Mouse (Mus musculus): ENCODE results near the gene Kcne4.
"Not testable (repeated sequence)": the region's sequence is repeated elsewhere in the genome, so short reads cannot be mapped to it uniquely, and the experiment has no call there.

Kcne4 gene

DNA sequence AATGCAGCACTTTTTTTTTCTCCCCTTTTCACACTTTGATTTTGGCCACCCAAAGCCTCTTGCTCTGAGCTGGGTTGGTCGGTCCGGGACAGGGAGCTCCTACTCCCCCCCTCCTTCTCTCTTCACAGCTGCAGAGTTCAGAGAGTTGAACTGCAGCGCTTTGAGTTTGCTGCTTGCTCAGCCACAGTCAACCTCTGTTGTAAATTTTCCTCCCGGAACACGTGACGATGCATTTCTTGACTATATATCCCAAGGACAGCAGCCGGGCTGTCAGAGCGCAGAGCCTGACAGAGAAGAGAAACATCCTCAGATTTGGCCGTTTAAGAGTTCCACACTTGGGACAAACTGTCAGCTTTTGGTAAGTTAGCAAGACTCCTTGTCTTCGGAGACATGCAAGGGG is at the start of gene Kcne4:
Kcne4 (plus strand) TSS at position 120 of the 400 bp plus-strand sequence.
- peak; percentile 49 for DNase-seq

DNA sequence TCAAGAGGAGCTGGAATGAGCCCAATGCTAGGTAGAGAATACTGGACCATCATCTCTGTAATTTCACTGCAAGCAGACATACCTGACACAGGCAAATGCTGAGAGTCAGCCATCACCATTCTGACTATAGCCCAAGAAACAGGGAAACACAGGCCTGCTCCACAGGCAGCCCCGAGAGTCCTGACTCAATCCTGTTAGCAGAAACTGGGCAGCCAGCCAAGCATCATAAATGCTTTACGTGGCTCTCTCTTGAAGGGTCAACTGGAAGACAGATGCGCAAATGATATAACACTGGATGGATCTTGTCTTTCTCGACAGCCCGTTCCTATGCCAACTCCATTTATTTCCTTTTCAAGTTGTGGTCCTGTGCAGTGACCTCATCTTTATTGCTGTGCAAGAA is 34.7 kb upstream of the Kcne4 start:
- no peak for DNase-seq

GRCm38 (mm10) chr1:78784936-78785335 is 31.6 kb upstream of the Kcne4 start:
- not testable (repeated sequence) for DNase-seq

GRCm38 (mm10) chr1:78789744-78790143 is 26.8 kb upstream of the Kcne4 start:
- DNase-seq, result no peak

DNA sequence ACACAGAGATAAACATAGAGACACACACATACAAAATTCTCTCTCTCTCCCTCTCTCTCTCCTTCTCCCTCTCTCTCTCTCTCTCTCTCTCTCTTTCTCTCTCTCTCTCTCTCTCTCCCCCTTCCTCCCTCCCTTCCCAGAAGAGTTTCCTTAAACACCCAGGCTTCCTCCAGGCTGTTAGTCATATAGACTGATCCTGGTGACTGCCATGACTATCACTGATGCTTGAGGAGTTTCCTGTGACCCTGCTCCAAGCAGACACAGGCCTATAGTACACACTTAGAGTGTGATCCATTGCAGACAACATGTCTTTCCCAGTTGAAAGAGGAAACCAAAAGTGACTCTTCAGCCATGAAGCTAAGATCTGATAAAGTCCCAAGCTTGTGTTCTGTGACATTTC is 9.1 kb upstream of the Kcne4 start:
- DNase-seq, result no peak

DNA sequence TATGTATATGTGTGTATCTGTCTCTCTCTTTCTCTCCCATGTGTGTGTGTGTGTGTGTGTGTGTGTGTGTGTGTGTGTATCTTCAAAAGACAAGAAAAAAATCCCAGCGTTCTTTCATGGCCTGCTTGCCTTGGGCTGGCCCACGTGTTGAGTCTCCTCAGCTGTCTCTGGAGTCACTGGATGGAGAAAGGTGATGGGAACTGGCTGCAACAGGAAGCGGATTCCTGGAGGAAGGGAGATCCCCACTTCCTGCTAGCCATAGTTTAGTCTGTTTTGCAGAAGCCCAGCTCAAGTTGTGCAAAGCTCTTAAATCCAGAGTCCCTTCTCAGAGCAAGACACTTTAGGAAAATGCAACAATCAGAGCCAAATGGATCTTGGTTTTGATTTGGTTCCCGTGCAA is 6.7 kb upstream of the Kcne4 start:
- DNase-seq, result no peak

DNA sequence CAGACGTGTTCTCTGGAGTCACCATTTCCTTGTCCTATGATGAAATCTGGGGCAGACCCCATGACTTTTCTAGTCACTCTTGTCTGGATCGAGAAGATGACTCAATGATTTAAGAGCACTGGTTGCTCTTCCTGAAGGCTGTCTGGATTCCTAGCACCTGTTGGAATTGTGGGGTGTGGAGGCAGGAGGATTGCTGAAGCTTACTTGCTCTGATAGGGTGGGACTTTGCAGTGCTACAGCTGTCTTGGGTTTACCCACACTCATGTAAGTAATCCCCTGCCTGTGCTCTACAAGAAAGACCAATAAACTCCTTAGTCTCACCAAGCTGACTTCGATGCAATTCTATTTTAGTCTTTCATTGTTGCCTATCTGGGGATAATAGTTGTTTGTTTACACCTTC is 5.7 kb upstream of the Kcne4 start:
- DNase-seq, result no peak

GRCm38 (mm10) chr1:78811975-78812490 is 4.5 kb upstream of the Kcne4 start:
- peak; percentile 54 for DNase-seq

DNA sequence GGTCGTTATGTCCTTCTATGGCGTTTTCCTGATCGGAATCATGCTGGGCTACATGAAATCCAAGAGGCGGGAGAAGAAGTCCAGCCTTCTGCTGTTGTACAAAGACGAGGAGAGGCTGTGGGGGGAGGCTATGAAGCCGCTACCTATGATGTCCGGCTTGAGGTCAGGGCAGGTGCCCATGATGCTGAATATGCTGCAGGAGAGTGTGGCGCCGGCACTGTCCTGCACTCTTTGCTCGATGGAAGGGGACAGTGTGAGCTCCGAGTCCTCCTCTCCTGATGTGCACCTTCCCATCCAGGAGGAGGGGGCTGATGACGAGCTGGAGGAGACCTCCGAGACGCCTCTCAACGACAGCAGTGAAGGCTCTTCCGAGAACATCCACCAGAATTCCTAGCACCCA is 1.2 kb downstream of the Kcne4 start:
- no peak for DNase-seq

DNA sequence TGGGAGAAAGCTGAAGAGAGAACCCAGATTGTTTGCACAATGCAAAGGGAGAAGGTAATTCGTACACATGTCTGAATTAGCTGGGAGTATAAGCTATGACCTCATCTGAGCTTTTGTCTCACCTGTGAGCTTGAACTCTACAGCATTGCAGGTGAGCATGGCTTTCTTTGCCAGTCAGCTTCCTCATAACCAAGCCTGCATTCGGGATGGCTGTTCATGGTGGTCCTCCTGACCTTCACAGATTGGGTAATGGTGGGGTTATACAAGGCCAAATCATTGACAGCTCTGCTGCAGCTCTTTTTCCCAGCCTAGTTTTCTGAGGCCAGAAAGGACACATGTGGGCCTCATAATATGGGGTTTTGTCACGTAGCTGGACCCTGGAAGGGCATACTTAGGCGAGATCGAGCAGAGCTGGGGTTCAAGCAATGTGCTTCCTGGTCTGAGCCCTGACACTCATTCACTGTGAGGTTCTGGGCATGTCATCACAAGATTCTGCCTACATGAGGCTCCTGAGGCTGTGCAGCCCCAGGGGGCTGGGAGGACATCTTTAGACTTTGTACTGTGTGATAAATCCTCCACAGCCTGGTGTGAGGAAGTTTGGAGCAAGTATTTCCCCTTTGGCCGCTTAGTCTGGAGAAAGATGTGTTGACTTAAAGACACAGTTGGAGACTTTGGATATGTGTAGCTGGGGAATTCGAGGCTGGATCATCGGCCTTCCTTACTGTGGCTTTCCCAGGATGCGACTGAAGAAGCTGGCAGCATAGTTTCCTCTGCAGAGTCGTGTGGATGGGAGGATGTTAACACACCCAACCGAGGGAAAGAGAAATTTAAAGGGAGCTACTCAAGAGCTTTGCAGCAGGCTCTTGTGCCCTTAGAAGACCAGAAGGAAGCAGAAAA is 2.3 kb downstream of the Kcne4 start:
- DNase-seq, result no peak

DNA sequence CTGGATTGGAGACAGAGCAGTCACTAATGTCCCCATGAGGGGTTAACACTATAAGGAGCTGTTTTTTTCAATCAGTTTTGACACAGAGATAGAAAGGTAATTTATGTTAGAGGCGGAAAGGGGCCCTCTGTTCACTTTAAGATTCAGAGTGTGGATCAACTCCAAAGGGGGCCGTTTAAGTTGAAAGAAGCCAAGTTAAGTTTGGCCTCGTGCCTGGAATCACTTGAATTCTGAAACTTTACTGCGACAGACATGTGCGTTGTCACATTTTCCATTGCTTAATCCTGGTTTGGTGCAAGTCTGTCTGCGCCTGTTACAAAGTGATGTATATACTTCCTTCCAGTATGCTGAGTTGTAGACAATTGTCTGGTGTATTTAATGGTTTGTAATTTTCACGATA is 3.0 kb downstream of the Kcne4 start:
- DNase-seq, result no peak

DNA sequence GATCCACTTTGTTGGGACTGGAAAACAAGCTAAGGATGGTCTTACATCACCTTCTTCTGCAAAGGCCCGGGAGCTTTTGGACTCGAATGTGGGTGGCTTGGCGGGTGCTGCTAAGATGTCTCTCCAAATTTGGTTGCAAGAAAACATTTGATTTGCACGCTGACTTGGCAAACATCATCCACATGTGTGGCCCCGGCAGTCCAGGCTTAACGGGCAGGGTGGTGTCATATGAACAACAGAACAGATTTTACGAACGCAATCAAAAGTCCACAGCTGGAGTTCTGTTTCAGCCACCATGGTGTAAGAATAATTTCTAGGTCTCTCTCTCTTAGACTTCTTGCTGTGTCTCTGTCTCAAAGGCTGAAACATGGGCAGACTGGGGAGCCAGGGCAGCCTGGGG is 3.6 kb downstream of the Kcne4 start:
- no peak for DNase-seq

DNA sequence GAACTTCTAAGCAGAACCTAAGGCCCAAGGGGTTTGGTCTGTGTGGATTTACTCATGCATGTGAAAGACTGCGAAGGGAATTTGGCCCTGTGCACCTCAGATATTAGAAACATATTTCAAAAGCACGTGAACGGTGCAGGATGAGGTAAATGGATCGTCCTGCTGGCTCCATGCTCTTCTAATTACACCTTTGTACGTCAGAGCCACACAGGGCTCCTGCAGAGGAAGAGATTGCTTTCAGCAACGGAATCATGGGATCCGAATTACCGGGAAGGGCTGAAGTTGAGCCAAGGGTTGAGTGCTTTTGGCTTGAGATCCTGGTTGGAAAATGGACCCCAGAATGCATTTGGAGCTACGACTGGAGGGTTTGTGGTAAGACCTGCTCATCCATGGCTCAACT is 4.6 kb downstream of the Kcne4 start:
- DNase-seq, result no peak

DNA sequence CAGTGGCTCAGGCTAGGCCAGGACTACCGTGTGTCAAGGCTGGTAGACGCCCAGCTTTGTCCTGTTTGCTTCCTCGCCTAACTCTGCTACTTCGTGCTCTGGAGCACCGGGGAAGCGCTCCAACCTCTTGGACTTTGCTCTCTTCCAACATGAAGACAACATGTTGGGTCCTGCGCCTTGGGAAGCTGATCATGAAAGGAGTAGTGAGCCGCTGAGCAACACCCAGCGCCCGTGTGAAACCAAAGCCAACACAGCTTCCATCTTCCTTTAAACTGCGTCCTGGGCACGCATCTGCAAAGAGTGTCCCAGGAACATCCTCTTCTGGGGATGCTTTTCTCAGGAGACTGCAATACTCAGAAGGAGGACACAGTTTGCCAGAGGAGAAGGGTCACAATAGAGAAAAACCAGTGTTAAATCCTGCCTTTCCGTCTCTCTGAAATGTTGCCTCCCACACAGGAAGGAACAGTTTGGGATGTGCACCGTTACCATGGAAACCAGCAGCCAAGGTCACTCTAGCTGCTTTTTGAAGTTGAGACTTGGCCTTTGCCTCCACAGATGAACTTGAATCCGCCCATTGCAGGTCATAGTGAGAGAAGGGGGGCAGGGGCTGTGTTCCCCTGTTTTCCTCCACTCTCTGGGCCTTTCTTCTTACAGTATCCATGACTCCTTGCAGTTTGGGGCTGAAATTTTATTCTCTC is 5.3 kb downstream of the Kcne4 start:
- DNase-seq, result no peak

DNA sequence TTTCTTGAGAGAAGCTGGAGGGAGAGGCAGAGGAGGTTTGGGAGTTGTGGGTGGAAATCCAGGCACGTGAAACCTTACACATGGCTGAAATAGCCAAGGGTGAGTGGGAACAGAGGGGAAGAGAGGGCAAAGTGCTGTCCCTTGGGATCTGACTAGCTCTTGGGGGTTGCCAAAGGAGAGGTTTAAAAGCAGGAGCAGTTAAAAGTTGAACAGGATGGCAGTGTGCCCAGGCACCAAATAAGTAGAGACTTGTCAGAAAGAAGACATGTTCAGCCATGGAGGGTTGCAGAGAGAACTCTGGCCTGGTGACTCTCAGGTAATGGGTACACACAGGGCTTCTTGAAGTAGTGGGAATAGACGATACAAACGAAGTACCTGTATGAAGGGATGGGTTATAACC is 8.7 kb downstream of the Kcne4 start:
- peak; percentile 87 for DNase-seq

DNA sequence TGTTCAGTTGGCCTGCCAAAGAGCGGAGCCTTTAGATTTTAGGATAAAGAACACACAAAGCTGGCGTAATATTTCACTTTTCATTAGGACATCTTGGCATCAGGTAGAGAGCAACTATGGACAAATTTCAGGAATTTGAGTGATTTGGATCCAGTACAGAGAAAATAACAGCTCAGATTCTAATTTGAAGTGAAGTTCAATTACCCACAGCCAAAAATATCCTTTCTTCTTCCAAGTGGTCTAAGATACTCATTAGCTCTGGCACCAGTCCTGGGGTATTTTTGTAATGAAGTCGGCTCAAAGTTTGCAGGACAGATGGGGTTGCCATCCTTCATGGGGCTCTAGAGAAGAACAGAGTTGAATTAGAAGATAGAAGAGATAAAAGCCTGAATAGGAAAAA is 21.9 kb downstream of the Kcne4 start:
- DNase-seq, result no peak

DNA sequence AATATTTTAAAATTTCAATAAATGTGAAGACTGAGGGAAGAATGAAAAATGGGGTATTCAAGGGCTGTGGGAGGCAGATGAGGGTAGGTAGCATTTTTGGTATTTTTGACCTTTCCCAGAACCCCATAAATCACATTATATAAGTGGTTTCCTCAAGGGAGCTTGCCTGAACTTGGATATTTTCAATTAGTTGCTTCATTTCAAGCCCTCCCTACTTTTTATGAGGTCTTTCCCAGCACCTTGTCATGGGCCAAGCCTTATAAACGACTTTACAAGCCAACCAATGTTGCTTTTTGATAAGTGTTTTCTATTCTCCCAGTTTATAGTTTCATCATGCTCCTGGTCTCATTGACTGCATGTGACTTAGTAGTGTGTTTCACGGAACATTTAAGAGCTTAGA is 24.2 kb downstream of the Kcne4 start:
- DNase-seq, result no peak

DNA sequence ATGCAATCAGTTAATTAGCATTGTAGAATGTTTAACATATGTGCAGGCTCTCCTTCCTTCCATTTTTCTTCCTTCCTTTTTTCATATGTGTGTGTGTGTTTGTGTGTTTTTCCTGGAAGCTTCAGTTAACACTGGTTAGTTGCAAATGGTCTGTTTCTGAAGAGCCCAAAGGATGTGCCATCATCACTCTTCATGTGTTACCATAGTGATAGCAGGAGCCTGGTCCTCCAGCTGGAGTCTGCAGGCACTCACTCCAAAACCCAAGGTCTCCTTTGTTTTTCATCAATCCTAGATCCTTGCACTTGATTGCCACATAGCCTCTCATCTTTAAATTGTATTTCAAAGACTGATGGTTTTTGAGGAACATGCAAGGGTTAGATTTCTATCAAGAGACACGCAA is 29.1 kb downstream of the Kcne4 start:
- DNase-seq, result no peak

DNA sequence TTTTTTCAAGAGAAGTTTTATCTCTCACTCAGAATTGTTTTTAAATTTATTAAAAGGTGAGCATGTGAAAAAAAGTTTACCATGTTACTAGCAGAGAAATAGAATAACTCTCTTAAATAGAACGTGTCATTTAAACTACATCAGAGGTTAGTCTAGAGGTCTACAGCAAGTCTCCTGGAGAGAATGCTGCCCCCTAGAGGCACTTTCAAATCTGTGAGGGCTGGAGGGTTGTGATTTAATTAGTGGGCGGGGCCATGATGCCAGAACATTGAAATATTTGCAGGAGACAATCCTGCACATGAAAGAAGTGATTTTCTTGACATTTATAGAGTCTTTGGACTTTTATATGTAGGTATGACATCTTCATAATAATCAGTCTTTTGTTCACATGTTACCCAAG is 29.9 kb downstream of the Kcne4 start:
- DNase-seq, result peak; percentile 69

DNA sequence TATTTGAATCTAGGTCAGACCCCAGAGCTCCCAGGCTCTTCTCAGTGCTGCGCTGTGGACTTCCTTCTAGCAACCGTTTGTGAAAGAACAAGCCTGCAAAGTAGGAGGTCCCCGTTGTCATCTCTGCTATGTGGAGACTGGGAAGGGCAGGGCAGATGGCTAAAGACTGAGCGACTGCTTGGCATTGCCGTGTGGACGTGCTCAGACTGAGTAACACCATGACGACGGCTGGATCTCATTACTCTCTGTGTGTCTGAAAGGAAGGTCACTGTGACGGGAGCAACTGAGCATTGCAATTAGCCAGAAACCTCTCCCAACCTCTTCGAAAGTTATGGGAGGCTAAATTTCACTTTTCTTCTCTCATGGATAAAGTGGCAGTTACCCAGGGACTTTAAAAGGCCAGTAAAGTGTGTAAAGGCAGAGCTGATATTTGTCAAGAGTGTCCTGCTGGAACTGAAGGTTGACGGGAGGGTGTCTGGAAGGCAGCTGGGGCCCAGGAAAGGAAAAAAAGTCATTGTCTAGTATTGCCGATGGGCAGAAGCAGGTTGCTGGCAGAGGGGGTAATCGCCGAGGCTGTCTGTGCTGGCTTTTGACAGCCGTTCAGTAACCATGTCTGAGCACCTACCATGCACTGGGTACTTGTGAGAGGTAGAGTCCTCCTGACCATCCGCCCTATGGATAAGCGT is 36.0 kb downstream of the Kcne4 start:
- peak; percentile 18 for DNase-seq

- DNase-seq, result no peak
Observed at GRCm38 (mm10) chr1:78853094-78853445, 36.5 kb downstream of the Kcne4 start.

DNA sequence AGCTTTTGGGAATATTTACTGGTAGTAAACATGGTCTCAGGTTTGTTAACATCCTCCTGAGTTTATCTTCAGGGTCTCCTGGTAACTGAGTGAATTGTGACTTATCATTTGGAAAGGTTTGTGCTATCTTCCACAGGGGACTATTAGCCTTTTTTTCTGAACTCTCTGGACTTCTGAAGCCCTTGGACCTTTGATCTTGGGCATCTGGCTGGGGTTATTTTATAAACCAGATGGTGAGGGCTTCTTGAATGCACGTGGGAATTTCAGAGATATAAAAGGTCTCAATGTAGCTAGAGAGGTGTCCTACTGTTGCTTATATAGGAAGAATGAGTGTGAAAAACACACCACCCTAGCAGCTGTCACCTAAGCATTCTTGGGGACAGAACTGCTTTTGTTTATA is 37.7 kb downstream of the Kcne4 start:
- DNase-seq, result peak; percentile 73

GRCm38 (mm10) chr1:78859573-78859972 is 43.0 kb downstream of the Kcne4 start:
- DNase-seq, result peak; percentile 7

DNA sequence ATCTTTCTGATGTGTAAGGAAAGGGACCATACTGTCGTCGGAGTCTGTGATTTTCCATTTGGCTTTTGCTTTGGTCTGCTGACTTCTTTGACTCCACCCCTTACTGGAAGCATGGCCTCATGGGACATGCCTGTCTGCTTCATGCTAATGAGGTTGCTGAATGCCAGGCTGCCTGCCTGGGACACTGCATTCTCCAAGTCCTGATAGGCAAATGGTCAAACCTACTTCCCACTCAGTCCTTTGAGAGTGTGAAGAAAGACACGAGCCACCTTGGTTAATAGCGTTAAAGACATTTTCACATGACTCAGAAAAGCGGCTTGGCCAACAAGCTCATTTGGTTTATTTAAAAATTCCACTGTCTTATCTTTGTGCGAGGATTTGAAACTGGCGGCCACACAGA is 43.5 kb downstream of the Kcne4 start:
- peak; percentile 68 for DNase-seq

Data from kidney, adult 9 months (tissue).